Mouse (Mus musculus) ovary, adult 18-20 months (tissue): Measurements from ENCODE around the gene Gm6525.
A peak's percentile ranks its signal among the peaks of the same experiment; 100 is the strongest.

ENCODE experiments used
- DNase-seq: peaks from one replicate; pipeline ENCODE4 v3.0.0; 2022; ENCODE audit warnings: low spot score, mixed read lengths

Gene Gm6525

DNA sequence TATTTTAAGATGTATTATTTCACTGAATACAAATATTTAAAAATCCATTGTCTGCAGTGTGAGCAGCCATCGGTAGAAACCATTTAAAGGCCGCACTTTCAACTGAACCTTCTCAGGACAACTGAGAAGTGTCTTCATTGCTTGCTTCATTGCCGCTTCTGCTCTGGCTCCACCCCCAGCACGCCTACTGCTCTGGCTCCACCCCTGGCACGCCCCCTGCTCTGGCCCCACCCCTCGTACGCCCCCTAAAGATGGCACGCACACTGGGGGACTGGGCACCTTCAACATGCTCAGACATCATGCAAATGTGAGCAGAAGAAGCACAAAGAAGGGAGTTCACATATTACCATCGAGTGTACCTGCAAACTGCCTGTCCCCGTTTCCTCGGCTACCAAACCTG, 1.5 kb upstream of the Gm6525 start:
- DNase-seq, result no peak

DNA sequence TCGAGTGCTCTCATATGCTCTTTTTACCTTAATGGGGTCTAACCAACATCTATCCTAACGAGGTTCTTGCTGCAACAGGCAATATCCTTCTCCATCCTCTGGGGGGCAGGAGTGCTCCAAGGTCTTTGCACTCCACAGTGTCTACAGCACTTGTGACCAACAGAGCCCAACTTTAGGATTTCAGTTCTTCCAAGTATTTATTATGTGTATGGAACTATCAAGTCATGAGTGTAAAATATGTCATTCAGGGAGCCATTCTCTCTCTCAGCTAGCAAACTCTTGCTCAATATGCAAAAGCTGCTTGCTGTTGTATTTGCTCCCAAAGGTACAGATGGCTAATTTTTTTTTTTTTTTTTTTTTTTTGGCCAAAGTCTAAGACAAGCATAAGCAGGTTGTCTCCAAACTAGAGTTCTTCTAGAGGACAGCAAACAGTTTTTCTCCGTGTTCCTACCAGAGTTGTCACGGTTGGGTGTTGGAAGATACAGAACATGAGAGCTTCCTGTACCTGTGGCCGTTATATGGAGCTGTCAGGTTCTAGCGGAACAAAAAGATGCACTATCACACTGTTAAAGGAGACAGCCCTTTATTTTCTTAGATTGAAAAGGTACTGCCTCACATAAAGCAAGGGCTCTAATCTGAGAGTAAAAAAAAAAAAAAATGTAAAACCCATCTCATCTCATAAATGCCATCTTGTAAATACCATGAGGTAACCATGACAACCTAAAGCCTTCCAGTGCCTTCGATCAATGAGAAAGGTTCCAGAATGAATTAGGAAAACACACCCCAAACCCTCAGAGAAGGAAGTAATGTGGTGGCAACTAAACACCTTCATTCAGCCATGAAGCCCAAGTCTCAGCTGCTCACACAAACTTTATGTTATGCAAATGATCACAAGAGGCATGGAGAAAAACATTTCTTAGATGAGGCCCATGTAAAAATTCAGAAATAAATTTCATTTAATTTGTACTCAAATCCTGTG, 1.7 kb downstream of the Gm6525 start:
- peak; percentile 42 for DNase-seq

DNA sequence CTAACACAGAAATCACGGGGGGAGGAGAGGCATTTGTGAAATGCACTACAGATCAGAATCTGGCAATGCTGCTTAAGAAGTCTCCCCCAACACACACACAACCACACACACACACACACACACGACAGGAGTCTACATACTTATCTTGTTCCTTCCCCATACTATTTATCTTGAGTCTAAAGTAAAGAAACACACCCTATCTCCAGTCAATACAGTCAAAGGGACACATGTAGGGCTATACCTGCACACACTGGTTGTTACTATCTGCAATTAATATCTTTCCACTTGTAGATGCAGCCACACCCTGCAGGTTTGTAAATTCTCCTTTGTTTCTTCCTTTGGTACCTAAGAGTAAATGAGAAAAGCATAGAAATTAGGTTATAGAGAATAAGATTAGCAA, 3.9 kb downstream of the Gm6525 start:
- DNase-seq, result no peak

DNA sequence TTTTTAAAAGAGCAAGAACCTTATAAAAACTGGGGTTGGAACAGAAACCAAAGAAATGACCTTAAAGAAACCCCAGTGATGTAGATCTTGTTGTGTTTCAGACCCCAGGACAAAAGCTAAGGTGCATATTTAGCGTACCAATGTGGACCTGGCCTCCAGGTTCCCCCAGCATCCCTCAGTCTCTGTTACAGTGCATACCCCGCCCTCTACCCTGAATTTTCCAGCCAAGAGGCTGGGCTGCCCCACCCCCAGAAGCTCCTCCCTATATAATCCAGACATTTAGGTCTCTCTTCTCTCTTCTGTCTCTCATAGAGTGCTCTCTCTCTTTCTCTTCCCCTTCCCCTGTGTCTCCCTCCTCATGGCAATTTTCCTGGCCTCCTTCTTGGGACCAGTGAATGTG, 6.4 kb downstream of the Gm6525 start:
- DNase-seq, result no peak

DNA sequence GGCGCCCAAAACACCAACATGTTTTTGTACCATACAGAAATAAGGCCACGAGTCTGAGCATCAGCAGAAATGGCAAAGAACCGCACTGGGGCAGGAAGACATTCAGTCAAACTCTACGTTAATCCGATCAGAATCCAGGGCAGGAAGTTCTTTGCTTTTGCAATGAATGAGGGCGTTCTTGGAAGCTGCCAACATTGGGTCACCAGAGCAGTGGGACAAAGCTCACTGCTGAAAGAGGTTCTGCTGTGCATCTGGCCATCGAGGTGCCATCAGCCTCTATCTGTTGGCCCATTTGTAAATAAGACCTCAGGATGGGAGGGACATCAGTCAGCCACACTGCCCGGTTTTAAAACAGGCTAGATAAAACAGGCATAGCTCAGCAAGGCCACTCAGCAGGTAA, 7.2 kb downstream of the Gm6525 start:
- DNase-seq, result no peak

DNA sequence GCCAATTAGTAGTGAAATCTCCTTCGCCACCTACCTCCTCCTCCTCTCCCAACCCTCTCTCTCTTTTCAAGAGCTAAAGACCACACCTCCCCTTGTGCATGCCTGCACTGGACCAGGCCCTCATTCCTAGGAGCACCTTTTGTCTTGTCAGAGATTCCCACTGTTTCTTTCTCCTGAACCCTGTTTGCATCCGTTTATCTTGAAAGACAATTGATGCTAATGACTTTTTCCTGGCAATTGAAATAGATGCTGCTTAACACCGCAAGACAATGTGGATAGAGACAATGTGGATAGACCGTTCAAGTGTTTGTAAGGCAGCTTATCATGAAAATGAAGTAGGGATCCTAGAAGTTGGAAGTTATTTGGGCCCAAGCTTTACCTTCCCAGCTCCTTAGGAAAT, 7.8 kb downstream of the Gm6525 start:
- no peak for DNase-seq

DNA sequence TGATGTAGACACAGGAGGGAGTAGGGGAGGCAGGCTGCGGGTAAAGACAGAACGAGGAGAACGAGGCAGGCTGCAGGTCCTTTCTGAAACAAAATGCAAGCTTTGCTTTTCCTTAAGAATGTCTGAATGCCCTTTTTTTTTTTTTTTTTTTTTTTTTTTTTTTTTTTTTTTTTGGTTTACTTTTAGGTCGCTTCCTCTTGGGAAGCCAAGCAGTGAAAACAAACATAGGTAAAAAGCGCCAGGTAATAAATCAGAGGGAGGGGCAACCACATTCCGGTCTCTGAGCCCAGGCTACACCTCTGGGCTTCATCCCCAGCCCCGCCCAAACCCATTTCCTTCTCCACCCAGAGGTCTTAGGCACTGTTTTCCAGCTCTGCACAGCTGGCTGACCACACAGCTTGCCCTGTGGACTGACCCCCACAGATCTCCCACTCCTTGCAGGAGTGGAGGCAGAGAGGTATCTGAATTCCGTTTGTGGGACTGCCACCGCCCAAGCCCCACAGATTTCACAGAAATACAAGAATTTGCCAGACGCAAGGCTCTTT, 15.8 kb downstream of the Gm6525 start:
- no peak for DNase-seq

DNA sequence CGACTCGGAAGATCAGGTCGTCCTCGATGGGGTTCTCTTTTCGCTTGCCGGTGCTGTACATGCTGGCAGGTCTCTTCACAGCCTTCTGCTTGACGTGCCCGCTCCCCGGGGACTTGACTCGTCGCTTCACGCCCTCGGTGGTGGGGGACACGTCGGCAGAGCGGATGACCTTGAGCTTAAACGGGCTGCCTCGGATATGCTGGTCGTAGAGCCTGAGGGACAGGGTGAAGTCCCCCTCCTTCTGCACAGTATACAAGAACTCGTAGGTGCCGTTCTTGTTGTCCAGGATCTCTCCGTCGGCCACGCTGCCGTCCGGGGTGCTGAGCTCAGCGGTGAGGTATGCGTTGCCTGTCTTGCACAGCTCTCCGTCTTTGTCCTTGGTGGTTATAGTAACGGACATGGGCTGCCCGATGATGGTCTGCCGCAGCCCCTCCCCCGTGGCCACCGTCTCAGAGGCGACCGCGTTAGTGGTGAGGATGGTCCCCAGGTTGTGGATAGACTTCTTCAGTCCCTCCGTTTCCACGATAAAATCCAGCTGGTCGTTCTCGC, 16.7 kb downstream of the Gm6525 start:
- no peak for DNase-seq

DNA sequence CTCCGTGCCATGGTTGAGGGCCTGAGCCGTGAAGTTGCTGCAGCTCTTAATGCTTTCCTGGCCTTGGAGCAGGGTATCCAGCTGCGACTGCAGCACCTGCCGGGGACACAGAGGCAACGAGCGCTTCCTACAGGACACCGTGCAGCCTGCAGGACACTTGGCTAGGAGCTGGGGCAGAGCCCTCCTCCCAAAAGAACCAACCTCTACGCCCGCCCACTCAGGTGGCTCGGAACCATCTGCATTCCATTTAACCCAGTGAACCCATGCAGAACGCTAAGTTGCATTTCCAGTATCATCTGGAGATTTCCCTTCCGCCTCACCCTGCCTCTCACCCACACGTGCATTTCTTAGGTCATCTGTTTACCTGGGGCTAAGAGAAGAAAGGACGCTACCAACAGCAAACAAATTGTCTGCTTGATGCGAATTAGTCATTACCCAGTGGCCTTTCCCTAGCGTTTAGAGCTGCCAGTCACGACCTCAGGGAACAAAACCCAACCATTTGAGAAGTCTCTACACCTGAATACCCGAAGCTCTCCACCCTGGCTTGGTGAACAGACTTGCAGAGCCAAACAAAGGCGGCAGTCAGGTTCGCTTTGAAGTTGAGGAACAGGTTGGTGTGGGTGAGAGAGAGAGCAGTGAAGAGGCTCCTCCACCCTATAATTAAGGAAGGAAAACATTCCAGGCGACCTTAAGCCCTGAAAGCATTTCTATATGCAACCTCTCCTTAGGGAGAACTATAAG, 17.4 kb downstream of the Gm6525 start:
- no peak for DNase-seq

DNA sequence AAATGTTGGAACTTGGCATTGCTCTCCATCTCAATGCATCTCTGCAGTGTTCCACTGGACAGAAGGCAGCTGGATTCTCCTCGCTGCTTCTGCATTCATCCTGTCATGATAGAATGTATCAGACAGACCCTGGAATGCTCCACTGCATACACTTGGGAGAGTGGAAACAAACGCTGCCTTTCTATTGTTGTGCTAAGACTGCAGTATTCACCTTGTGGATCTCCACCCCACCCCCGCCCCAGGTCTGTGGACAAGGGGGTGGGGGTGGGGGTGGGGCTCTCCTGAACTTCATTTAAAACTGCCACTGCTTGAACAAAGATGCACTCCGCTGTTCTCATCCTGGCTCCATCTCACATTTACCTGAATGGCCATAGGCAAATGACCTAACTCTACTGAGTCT, 20.0 kb downstream of the Gm6525 start:
- DNase-seq, result no peak

DNA sequence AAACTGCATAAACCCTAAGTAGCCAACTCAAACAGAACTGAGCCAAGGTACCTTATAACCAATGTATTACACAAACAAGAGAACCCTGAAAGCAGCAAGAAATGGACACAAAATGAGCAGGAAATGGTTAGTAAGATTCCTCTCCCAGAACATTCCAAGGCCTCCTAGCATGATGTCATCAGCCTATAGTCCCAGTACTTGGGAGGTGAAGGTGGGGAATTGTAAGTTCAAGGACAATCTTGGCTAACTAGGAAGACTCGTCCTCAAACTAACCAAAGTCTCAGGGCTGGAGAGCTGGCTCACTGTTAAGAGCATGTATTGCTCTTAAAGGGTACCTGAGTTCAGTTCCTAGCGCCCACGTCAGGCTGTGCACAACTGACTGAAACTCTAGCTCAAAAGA, 24.3 kb downstream of the Gm6525 start:
- DNase-seq, result no peak

DNA sequence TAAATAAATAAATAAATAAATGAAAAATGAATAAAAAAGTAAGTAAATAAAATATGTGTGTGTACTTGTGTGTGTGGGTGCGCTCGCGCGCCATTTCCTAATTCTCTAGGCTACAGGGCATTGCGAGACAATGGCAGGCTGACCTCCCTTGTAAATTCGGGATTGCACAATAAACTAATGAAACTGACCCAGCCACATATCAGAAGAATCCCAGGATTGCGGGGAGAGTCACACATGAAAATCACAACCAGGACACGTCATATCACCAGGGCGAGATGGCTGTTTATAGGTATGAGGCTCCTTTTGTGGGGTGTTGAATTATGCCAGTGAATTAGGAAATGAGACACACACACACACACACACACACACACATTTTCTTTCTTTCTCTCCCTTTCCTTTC, 25.6 kb downstream of the Gm6525 start:
- DNase-seq, result no peak

DNA sequence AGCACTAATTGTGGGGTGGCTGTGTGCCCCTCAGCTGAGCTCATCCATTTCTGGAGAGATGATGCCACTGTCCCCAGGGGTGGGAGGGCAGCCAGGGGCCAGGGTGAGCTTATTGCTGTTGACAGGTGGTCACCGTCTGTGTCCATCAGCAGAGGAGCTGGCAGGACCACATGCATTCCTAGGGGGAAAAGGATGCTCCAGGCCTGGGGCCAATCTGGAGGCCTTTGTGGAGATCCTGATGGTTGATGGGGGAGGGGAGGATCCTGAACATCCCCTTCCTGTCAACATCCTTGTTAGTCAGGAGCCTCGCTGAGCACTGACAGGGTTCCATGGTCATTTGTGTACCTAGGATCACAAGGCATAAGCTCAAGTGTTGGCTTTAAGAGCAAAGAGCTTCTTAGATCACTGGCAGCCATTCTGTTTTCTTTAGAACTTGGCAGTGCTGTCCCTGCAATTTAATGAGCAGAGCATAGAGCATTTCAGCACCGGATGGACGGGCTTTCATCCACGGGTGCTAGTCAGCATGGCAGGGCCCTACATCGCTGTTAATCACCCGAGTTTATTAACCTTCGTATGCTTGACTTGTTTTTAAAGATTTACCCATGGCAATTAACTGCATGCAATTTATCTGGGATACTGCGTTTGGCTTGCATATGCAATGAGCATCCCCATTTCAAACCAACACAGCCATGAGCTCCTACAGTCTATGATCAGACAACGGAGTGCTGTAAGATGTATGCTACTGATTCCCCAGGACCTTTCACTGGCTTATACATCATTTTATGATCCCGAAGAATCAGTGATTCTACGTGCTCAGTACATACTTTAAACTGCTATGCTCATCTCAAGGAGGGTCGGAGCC, 26.9 kb downstream of the Gm6525 start:
- DNase-seq, result no peak

DNA sequence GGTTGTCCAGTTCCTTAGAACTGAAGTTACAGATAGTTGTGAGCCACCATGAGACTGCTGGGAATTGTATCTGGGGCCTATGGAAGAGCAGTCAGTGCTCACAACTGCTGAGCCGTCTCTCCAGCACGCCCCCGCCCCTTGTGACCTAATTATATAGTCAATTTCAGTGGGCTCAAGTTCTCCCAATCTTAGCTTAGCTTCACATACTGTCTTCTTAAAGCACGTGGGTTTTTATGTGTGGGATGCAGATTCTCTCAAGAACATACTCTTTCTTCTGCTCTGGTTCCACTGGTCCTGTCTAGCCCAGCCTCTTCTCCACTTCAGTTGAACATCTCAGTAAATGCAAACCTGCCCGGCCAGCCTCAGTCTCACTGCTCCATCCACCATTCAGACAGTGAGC, 30.7 kb downstream of the Gm6525 start:
- DNase-seq, result no peak

DNA sequence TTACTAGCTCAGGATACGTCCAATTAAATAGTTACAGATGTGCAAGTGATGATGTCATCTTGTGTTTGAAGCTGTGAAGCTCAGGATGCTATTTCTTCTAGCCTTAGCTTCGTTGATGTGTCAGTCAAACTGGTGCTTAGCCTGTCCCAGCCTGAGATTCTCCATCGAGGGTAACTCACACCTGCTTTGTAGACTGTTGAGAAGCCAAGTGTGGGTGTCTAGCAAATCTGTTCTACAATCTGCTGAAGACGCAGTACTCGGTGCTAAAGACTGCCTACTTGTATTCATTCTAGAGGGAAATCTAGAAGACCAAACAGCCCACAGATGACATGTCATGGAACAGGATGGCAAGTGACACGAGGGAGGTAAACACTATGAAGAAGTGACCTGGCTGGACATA, 31.7 kb downstream of the Gm6525 start:
- DNase-seq, result no peak

DNA sequence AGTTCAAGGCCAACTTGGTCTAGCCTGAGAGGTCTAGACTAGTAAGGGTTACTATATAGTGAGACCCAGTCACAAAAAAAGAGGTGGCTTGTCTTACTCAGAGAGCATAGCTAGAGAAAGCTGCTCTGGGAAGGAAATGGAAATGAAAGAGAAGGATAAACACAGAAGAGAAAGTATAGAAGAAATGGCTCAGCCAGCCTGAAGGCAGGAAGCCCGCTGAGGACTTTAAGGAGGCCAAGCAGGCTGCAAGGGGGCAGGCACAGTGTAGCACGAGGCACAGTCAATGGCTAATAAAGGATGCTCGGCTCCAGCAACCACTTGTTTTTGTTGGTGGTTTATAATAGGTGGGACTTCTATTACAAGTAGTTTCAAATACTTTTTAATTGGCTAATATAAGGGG, 32.2 kb downstream of the Gm6525 start:
- DNase-seq, result no peak

DNA sequence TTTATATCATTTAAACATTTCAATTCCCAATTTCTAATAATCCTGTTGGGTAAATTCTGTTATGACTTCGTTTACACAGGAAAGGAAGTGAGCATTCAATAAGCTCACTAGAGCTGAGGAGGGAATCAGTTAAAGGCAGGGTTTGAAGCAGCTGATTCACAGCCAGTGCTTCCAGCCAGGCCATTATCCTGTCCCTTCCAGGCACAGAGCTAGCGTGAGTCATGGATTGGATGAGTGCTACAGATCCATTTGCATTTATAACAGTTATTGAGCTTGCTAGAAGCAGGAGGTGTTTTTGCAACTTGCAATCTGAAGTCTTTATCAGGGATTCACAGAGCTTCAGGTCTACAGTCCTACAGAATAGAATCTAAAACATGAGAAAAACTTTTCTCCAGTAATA, 33.5 kb downstream of the Gm6525 start:
- no peak for DNase-seq

DNA sequence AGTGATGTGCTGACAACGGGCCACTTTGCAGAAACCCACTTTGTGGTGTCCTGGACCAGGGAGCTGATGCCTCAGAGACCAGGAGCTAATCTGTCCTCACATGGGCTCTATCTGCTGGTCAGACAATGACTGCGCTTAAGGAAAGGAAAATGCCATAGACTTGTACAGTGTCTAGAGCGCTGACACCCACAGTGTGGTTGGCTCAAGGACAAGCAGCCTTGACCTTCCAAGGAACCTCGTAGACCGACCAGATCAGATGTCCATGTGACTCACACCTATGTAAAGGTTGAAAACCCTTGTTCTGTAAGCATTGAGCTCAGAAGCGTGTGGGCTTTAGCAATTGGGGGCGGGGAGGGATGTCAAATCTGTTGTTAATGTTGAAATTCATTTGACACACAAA, 34.6 kb downstream of the Gm6525 start:
- no peak for DNase-seq

DNA sequence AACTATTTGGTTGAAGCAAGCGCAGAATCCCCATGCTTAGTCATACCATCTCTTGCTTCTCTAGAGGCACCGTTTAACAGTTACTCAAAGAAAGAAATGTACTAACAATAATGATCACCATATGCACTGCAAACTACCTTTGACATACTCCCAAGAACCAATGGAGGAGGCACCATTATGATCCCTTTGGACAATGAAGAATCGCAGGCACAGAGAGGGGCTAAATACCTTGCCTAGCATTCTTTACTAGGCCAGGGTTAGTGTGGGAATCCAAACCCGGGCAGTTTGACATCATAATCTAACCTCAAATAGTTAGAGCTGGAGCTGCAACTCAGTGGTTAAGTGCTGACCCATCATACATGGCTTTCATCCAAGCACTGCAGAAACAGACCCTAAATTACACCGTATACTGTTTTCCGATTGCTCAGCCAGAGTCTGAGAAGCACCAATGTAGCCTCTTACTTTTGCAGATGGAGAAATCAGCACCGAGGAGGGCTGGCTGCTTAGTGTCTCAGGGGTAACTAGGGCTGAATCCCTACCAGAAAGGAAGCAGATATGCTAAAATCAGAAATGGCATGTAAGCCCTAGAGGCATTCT, 35.1 kb downstream of the Gm6525 start:
- DNase-seq, result no peak

DNA sequence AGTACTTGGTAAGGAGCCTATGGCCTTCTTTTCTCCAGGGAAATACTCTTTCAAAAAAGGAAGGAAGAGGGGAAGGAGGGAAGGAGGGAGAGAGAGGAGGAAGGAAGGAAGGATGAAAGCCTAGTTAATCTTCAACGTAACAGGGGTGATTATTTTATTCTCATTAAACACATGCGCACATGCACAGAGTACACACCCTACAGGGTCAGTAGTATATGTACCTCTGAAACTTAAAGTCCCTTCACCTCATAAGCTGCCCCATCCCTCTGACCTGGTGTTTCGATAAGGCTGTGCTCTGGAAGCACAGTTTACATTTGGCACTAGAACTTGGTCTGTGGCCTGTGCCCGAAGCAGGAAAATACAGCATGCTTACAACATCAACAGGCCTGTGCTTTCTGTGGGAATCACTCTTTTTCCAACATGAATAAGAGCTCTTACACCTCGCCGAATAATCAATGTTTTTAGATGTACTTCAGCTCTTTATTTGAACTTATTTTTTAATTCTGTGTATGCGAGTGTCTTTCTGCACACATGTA, 37.5 kb downstream of the Gm6525 start:
- DNase-seq, result no peak

DNA sequence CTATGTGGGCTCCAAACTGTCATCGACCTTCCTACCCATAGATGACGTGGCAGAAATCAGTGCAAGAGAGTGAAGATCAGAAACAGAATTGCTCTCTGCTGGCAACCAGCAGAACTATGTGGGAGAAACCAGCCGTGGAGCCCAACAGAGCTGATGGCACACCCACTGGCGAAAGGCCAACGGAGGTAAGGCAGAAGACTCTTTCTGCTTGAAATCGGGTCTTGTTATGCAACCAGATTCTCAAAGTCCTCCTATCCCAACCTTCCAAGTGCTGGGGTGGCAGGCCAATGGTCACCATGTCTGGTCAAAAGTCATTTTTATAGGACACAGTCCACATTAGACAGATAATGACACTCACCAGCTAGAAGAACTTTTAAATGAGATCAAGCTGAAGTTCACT, 40.6 kb downstream of the Gm6525 start:
- no peak for DNase-seq
